Mouse (Mus musculus) left cerebral cortex, postnatal 14 days (tissue): ENCODE measurements around the gene Mlh3. TPM values are rescaled to one million over a fixed set of nuclear protein-coding genes. Genes with fewer than 3 reads are reported as not detected.
A peak's percentile ranks its signal among the peaks of the same experiment; 100 is the strongest.

Experiments used
- DNase-seq, 2 experiments: peaks; one replicate each; pipeline ENCODE4 v3.0.0; 2021 to 2022; ENCODE audit warnings: low spot score in 2 of 2, mixed read lengths in 1 of 2
- intact Hi-C: fragments of 180-260 bp; cut with DNase I; formaldehyde crosslinking; loops from one replicate; pipeline ENCODE4 v1.15.1; 2025
- total RNA-seq, 2 experiments: library from RNA; stranded (reverse); gene quantifications; 2 replicates each; pipeline ENCODE4 v1.2.3; 2021

The Mlh3 gene
- total RNA-seq, 2 experiments from 2014 or later, result 14.3 TPM

DNA sequence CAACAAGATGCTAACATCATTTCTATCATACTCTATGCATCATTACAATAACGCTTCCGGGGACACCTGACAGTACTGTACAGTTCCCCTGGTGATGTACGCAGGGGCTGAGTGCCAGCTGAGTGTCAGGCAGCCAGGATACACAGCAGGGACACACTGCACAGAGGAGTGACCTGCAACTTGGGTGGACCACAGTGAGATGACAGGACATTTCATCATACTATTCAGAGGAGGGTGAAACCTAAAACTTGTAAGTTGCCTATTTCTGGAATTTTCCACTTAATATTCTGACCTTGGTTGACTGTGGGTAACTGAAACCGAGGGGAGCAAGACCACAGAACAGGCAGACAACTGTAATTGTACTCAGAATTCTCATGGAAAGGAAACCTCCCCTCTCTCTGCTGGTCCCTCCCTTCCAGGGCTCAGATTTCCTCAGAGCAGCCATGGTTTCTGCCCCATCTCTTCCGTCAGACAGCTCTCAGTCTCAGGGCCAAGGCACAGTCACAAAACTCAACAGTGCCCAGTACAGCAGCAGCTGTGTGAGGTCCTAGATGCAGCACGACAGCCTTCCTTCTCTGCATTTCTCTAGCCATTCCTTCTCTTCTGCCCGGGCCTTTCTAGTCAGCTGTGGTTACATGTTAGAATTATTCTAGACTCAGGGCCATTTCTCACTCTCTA, 14.2 kb downstream of the Mlh3 start:
- no peak for DNase-seq
- intact Hi-C loops, result no loop called here

- DNase-seq, result no peak
- intact Hi-C loops, result no loop called here
Observed at GRCm38 (mm10) chr12:85252083-85252482, 18.3 kb downstream of the Mlh3 start.

DNA sequence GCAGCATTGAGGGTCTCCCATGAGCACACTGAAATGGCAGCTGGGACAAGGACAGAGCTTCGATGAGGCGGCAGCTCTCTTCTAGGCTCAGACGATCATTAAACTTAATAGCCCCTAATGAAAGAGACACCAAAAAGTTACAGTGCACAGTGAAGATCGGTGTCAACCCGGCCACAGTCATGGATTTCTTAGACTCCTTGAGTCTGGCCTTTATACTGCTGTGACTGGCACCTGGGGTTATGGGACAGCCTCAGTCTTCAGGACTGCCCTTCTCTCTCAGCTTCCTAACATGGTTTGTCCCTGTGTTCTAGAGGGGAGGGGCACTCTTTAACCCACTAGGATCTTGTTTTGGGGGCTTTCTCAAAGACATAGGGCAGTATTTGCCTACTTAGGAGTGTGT, 32.8 kb downstream of the Mlh3 start:
- intact Hi-C loops, result no loop called here
- no peak for DNase-seq

DNA sequence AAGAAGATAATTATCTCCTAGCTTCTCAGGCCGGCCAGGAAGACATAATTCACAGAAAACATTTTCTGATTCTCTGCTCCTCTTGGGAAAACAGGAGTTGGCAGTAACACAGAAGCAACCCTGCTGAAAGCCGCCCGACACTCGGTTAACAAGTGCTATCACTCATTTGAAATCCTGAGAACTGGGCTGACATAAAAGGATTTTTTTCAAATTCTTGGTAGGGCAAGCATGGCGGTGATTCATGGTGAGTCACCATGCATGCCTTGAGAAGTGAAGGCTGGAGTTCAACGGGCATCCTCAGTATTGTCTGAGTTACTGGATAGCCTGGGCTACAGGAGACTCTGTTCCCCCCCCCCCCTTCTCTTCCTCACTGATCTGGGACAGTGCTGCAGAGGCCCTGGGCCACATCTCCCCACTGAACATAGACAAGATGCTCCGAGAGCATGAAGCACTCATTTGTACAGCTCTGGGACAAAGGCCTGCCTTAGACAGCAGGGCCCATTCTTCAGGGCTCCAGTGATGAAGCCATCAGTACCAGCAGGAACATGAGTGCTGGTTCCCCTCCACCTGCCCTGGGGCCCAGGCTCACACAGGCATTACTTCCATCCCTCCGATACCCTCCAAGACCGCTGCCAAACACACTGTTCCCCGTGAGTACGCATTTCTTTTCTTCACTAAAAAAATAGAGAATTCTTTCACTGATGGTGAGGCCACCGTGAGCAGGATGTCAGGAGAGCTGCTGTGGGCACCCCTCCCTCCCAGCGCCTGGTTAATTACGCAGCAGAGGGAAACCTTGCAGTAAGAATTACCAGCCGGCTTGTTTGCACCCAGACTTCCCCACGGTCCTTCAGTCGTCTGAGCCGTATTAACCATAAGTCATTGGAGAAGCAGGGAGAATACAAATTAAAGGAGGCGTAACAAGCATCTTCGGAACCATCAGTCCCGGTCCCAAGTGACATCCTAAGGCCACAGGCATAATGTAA, 36.7 kb downstream of the Mlh3 start:
- no peak for DNase-seq
- intact Hi-C loops, result no loop called here

- DNase-seq, result peak; percentile 15 to 23
- intact Hi-C loops, result no loop called here
Observed at GRCm38 (mm10) chr12:85227876-85228599, 42.4 kb downstream of the Mlh3 start.

GRCm38 (mm10) chr12:85227227-85227626, 43.2 kb downstream of the Mlh3 start:
- no peak for DNase-seq

DNA sequence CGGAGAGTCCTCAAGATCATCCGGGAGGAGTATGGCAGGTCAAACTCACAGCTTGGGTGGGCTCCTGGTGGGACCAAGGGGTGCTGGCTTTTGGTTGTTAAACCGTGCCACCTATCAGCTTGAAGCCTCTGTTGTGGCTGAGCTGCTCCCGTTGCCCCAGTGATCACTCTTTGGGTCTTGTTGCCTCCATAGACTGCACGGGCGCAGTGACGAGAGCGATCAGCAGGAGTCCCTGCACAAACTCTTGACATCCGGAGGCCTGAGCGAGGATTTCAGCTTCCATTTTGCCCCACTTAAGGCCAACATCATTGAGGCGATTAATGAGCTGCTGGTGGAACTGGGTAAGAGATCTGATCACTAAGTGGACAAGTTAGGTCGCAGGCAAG, 50.5 kb downstream of the Mlh3 start:
- no peak for DNase-seq
- intact Hi-C loops, result no loop called here

More at GRCm38 (mm10) chr12:85227227-85227626, 43.2 kb downstream of the Mlh3 start:
- intact Hi-C loops, result no loop called here

- peak; percentile 98 for DNase-seq
- intact Hi-C loops, result no loop called here
Observed at GRCm38 (mm10) chr12:85219236-85219904, 51.0 kb downstream of the Mlh3 start, which contains the start of gene Eif2b2. TSS of gene Eif2b2 (plus strand) at chr12:85219481.

DNA sequence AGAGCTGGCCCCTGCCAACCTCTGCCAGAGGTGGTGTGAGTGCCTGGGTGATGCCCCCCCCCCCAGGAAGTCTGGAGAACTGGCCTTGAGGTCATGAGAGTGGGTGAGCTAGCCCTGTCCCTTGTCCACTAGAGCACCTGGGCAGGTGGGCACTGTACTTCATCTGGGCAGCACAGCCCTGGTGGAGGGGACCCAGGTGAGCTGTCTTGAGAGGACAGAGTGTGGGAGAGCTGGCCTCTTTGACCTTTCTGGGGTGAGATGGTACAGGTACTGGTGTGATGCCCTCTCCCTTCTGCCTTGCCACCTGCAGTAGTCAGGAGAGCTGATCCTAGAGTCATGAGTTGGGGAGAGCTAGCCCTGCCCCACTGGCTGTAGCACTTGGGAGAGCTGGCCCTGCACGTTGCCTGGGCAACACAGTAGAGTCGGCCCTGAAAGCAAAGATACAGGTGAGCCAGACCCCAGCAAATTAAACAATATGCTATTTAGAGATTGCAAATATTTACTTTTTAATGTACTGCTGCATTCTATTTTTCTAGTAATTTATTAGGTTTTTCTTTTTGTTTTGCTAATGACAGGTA, 52.6 kb downstream of the Mlh3 start:
- intact Hi-C loops, result no loop called here
- DNase-seq, result no peak

- intact Hi-C loops, result no loop called here
Observed at GRCm38 (mm10) chr12:85215031-85215430, 55.4 kb downstream of the Mlh3 start.

DNA sequence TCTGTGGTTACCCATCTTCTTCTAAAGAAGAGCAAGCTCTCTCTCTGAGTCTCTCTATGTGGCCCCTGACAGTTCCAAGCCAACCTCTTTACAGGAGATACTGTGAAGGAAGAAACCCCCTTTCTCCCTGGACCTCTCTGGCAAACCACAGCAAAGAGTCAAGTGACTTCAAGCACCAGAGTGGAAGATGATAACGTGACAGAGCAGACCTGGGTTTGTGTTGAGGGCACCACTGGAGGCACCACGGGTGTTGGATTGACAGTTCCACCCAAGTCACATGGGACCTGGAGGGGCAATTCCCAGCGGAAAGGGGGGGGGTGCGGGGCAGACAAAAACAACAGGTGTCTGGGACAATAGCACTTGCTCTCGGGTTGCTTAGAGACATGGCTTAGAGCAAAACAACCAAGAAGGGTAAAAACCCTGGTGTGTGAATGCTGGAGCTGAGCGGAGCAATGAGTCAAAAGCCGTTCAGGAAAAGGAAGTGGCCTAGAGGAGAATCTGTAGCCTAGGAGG, 61.7 kb downstream of the Mlh3 start:
- intact Hi-C loops, result no loop called here
- DNase-seq, result no peak

More at GRCm38 (mm10) chr12:85215031-85215430, 55.4 kb downstream of the Mlh3 start:
- DNase-seq, result no peak

- intact Hi-C loops, result no loop called here
- no peak for DNase-seq
Observed at GRCm38 (mm10) chr12:85205425-85205824, 65.0 kb downstream of the Mlh3 start.

GRCm38 (mm10) chr12:85204105-85204504, 66.3 kb downstream of the Mlh3 start:
- no peak for DNase-seq
- intact Hi-C loops, result no loop called here

GRCm38 (mm10) chr12:85203699-85204098, 66.7 kb downstream of the Mlh3 start:
- DNase-seq, result no peak
- intact Hi-C loops, result no loop called here

- no peak for DNase-seq
- intact Hi-C loops, result no loop called here
Observed at GRCm38 (mm10) chr12:85202191-85202590, 68.2 kb downstream of the Mlh3 start.

DNA sequence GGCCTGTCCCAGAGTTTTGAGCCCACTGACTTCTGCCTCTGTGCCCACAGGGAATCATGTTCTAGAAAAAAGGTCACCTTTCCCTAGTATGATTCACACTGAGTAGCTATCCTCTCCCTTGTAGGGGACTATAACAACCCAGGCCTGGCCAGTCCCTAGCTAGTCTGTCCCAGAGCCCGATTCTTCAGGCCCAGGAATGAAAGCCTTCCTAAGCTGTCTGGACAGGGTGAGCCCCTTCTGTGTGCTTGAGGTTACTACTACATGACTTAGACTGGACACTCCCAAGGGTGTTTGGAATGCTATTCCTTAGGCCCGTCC, 68.6 kb downstream of the Mlh3 start:
- intact Hi-C loops, result no loop called here
- no peak for DNase-seq

- no peak for DNase-seq
- intact Hi-C loops, result no loop called here
Observed at GRCm38 (mm10) chr12:85200929-85201829, 69.2 kb downstream of the Mlh3 start.

GRCm38 (mm10) chr12:85199954-85200353, 70.4 kb downstream of the Mlh3 start:
- DNase-seq, result no peak
- intact Hi-C loops, result no loop called here
